Mouse (Mus musculus) urinary bladder, postnatal 25 days (tissue): ENCODE measurements around the gene Dlg4.
"Not testable (repeated sequence)": the region's sequence is repeated elsewhere in the genome, so short reads cannot be mapped to it uniquely, and the experiment has no call there.

Source experiments
- DNase-seq: peaks from one replicate; pipeline ENCODE4 v3.0.0; 2022; ENCODE audit warnings: low spot score

Dlg4 gene

DNA sequence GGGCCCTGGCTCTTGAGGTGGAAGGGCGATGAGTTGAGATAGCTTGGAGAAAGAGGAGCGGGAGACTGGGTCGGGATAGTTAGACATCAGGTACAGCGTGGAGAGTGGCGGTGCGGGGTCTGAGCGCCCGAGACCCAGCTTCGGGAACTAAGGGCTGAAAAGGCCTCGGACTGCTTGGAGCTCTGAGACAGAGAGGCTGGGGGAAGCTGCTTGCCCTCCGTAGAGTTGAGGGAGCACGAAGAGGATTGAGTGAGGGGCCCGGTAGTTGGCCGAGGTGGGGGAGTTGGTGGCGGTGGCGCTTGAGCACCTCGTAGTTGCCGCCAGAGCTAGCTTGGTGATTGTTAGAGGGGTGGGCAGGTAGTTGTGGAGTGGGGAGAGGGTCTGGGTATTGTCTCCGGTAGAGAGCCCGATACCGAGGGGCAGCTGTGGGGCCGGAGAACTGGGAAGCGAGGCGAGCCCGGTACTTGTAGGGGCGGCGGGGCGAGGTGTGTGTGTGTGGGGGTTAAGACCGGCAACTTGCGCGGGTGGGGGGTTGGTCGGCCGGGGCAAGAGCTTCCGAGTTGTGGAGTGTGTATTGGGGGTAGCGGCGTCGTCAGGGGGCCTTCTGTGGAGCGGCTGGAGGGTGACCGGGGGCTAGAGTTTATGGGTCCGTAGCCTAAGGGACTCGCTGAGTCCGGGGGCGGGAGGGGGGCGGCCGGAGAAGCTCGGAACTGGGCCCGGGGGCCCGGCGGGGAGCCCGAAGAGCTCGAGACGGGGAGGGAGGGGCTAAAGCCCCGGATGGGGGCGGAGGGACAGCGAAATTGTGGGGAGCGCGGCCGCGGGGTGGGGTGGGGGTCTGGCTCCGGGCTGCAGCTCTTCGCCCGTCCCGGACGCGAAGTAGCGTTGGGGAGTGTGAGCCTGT lies 20.3 kb upstream of the Dlg4 start:
- peak; percentile 49 for DNase-seq

DNA sequence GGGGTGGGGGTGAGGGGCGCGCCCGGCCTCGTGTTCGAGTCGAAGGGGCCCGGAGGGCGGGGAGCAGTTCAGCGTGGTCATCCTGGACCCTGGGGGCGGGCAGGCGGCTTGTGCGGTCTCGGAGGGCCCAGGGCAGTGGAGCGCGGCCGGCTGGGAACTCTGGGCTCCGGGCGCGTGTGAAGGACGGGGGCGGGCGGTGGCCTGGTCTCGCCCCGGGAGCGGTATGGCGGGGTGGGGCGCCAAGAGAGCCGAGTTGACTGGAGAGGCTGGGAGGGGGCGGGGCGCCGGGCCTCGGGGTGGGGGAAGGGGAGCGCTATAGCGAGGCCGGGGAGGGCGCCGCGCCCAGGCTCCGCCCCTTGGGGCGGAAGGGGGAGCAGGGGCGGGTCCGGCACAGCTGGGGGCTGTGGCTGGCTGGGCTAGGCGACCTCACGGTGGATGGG lies 19.7 kb upstream of the Dlg4 start:
- DNase-seq, result peak; percentile 89

- no peak for DNase-seq
Observed at GRCm38 (mm10) chr11:69998567-69999491, 17.9 kb upstream of the Dlg4 start.

GRCm38 (mm10) chr11:69999666-70000065 lies 17.1 kb upstream of the Dlg4 start:
- no peak for DNase-seq

DNA sequence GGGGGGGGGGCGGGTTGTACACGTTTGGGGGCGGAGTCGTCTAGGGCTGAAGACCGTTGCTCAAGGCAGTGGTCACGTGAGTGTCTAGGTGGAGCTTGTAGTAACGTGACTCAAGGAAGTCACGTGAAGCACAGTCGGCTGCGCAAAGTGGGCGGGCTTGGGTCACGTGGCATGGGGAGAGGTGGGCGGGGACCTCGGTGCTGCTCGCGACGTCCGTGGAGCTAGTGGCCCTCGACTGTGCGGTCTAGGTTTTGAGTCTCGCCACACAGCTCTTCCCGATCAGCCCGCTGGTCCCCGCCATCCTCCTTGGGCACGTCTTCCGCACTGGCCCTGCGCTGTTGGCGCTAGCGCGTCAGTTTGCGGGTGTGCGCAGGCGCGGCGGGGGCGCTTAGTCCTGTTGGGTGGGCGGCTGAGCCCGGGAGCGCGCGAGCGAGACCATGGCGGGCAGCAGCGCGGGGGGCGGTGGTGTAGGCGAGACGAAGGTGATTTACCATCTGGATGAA lies 16.3 kb upstream of the Dlg4 start, which contains the start of gene Dvl2:
Gene Dvl2 (plus strand): TSS at position 200 of the 503 bp plus-strand sequence.
- DNase-seq, result peak; percentile 83

- no peak for DNase-seq
Observed at GRCm38 (mm10) chr11:70001159-70001558, 15.6 kb upstream of the Dlg4 start.

DNA sequence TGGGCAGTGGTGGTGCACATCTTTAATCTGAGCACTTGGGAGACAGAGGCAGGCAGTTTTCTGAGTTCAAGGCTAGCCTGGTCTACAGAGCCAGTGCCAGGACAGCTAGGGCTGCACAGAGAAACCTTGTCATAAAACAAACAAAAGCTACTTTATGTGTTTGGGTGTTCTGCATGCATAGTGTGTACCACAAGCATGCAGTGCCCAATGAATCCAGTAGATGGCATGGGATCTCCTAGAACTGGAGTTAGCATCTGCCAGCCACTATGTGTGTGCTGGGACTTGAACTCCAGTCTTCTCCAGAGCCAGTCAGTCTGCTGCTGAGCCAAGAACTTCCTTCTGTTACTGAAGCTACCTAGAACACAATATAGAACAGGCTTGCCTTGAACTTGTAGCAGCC lies 14.9 kb upstream of the Dlg4 start:
- DNase-seq, result no peak

DNA sequence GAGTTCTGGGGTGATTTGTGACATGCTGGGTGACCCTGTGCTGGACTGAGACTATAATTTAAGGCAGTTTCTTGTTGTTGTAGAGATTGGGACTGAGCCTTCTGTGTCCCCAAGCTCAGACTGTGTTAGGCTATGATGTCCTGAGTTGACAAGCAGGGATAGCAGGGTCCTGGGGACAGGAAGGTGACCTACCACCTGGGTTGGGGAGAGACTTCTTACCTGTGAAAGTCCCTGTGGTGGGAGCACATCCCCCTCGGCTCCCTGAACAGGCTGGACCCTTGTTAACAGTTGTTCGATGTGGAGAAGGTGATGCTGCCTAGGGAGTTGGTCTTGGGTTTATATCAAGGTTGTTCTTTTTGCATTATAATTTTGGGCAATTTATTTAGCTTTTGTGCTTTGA lies 14.3 kb upstream of the Dlg4 start:
- no peak for DNase-seq

- no peak for DNase-seq
Observed at GRCm38 (mm10) chr11:70005521-70005920, 11.2 kb upstream of the Dlg4 start.

- no peak for DNase-seq
Observed at GRCm38 (mm10) chr11:70010033-70010432, 6.7 kb upstream of the Dlg4 start.

GRCm38 (mm10) chr11:70010548-70010947 lies 6.2 kb upstream of the Dlg4 start:
- DNase-seq, result no peak

GRCm38 (mm10) chr11:70010961-70011360 lies 5.8 kb upstream of the Dlg4 start:
- DNase-seq, result no peak

GRCm38 (mm10) chr11:70012931-70013330 lies 3.8 kb upstream of the Dlg4 start:
- DNase-seq, result no peak

DNA sequence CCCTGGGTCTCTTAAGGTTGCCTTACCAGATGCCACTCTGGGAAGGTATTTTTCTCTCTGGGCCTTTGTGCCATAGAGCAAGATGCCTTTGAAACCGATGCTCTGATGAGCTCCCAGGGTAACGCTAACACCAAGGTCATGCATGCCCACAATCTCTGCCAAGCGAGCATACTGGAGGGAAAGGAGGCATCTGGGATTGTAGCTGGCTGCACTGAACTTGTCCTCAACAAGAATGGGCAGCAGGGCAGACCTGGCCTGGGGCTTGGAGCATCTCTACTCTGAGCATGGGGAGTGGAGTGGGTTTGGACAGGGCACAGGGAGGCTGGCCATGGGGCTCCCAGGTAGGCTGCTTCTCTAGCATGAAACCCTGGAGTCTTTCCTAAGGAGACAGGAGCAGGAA lies 3.3 kb upstream of the Dlg4 start:
- DNase-seq, result no peak

GRCm38 (mm10) chr11:70014051-70014450 lies 2.7 kb upstream of the Dlg4 start:
- no peak for DNase-seq

GRCm38 (mm10) chr11:70014880-70015558 lies 1.7 kb upstream of the Dlg4 start, which contains the start of gene Acadvl:
Gene Acadvl, minus strand, starts transcription at chr11:70015411.
- peak; percentile 83 for DNase-seq

GRCm38 (mm10) chr11:70015677-70016076 lies 1.1 kb upstream of the Dlg4 start:
- no peak for DNase-seq

GRCm38 (mm10) chr11:70016177-70016576 lies 565 bp upstream of the Dlg4 start:
- DNase-seq, result not testable (repeated sequence)

DNA sequence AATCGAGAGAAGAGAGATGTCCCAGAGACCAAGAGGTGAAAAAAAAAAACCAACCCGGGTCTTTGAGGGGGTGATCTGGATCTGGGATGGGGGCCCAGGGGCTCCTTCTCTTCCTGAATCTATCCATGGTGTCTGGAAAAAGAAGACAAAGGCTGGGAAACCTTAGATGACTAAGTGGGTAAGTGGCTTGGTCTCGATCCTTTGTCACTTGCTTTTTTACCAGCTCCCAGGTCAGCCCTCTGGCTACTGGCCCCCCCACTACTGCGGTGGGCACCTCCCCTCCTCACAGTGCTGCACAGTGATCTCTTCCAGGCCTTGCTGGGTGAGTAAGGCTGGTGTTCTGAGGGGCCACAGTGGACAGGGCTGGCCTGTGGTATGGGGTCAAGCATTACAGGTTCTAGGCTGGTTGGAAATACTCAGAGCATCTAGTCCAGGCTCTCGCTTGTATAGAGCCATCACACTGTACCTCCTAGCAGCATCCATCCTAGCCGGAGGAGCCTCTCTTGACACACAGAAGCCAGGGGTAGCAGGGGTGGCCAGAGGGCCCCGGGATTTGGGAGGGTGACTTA lies 541 bp downstream of the Dlg4 start:
- DNase-seq, result no peak

DNA sequence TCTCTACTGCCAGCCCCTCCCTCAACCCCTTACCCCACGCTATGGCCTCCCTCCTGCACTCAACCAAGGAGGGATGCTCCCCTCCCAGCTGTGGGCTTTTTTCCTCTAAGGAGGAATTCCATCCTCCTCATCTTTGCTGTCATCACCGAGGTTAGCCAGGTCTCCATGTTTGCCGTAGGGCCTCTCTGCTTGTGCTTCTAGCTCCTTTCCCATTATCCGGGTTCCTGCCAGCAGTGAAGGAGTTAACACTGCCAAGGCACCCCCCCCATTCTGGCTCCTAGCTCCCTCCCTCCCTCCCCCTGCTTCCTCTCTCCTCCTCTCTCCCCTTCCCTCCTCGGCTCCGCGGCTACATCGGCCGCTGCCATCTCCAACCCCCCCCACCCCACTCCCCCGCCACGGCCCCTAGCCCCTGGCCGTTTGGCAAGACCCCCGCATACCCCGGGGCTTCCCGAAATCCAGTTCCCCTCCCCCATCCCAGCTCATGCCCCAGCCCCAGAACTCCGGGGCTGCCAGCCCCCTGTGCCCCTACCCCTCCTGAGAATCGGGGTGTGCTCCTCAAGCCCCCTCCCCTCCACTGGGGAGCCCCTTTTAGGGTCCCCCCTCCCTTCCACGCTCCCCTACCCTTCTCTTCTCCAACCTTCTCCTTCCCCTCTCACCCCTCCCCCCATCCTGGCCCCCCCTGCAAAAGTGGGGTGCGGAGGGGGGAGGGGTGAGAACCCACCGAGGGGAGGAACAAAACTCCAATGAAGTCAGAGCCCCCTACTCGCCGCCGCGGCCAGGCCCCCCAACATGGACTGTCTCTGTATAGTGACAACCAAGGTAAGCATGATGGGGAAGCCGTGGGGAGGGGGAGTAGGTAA lies 1.6 kb downstream of the Dlg4 start:
- DNase-seq, result peak; percentile 35
